Mouse (Mus musculus): ENCODE measurements at regions not wholly inside any gene's neighbourhood (a gene's known extent, or its start where the extent isn't known, plus 50 kb on each side); places are given as distances from the start of the nearest gene placed in this dataset.

GRCm38 (mm10) chr10:30091549-30091948 is 108.8 kb downstream of the Cenpw start:
- TF ChIP-seq CTCF (IDR thresholded peaks at IDR 0.05; ENCODE audit: low read depth) (no peak), EP300 (IDR thresholded peaks at IDR 0.05; ENCODE audit: low read depth) (no peak)

Data from heart, postnatal 0 days (tissue).